Mouse (Mus musculus) midbrain, embryonic 16.5 days (tissue): ENCODE measurements around the gene Gm9913. TPM values are rescaled to one million over a fixed set of nuclear protein-coding genes. Genes with fewer than 3 reads are reported as not detected.
A peak's percentile ranks its signal among the peaks of the same experiment; 100 is the strongest.

Source experiments
- ATAC-seq: fragments of 200-750 bp; cut with Nextera tagmentation; 2 replicates; pipeline ENCODE4 v1.8.0; 2017; ENCODE audit warnings: moderate TSS enrichment
- H3K27ac ChIP-seq: fragments of 300-500 bp; sonication (generic); 2 replicates; pipeline ENCODE4 v1.5.1; 2014; ENCODE audit warnings: mild to moderate bottlenecking, low read length, mixed read lengths
- H3K27me3 ChIP-seq: fragments of 300-500 bp; sonication (generic); 2 replicates; pipeline ENCODE4 v1.6.1; 2014; ENCODE audit warnings: low read depth, low read length, mixed read lengths; ENCODE audit not compliant: control insufficient read depth, insufficient read depth
- H3K36me3 ChIP-seq: fragments of 300-500 bp; sonication (generic); 2 replicates; pipeline ENCODE4 v1.6.1; 2014; ENCODE audit warnings: mild to moderate bottlenecking, low read length, moderate library complexity, mixed read lengths; ENCODE audit not compliant: control insufficient read depth, insufficient read depth
- H3K4me1 ChIP-seq: fragments of 300-500 bp; sonication (generic); 2 replicates; pipeline ENCODE4 v1.6.1; 2014; ENCODE audit warnings: mild to moderate bottlenecking, low read length, mixed read lengths; ENCODE audit not compliant: control insufficient read depth, insufficient read depth
- H3K4me2 ChIP-seq: fragments of 300-500 bp; sonication (generic); 2 replicates; pipeline ENCODE4 v1.6.1; 2014; ENCODE audit warnings: mild to moderate bottlenecking, low read length, mixed read lengths
- H3K4me3 ChIP-seq: fragments of 300-500 bp; sonication (generic); 2 replicates; pipeline ENCODE4 v1.5.1; 2014; ENCODE audit warnings: low read depth, mild to moderate bottlenecking, low read length, moderate library complexity, mixed read lengths
- H3K9ac ChIP-seq: fragments of 300-500 bp; sonication (generic); 2 replicates; pipeline ENCODE4 v1.6.1; 2014; ENCODE audit warnings: low read depth, low read length, mixed read lengths
- H3K9me3 ChIP-seq: fragments of 300-500 bp; sonication (generic); replicated peaks from 2 replicates; pipeline ENCODE4 v1.6.1; 2014; ENCODE audit warnings: mild to moderate bottlenecking, low read length, mixed read lengths; ENCODE audit not compliant: control insufficient read depth, poor library complexity, severe bottlenecking
- WGBS: fragments of 180-500 bp; shearing (Covaris S2); extraction: QIAGEN DNeasy Blood & Tissue Kit; methylation state at CpG from one replicate; pipeline ENCODE4 v1.1.7; 2014; 5-methylcytosine and 5-hydroxymethylcytosine counted together
- polyA plus RNA-seq: library from polyadenylated mRNA; unstranded; fragments of >200 nt; fragmentation: Nextera tagmentation; extraction: Ambion mirVana; gene quantifications from 2 replicates; pipeline ENCODE4 v1.2.1, GENCODE M21; 2015

The Gm9913 gene
- 0.09 and 0.14 TPM in 2 replicates for polyA plus RNA-seq

- Histone ChIP-seq H3K4me3 (peak within 1 kb of the TSS; percentile 59), H3K27ac (peak within 1 kb of the TSS; percentile 65), H3K36me3 (no peaks in the 10 kb centered on the region), H3K9ac (peak within 1 kb of the TSS; percentile 86), H3K4me2 (peak within 1 kb of the TSS; percentile 97), H3K9me3 (no peaks in the 10 kb centered on the region), H3K4me1 (peaks cover 13% of the 10 kb centered on the region), H3K27me3 (no peaks in the 10 kb centered on the region)
- peak; percentile 57; the same call in 1 of the 2 replicates for ATAC-seq
- 1% methylated on average over 28 of the region's 45 CpGs for WGBS
Observed at GRCm38 (mm10) chr2:125505006-125505745, at the start of gene Gm9913. Gene Gm9913, plus strand, starts transcription at chr2:125505089.

GRCm38 (mm10) chr2:125456059-125456789 lies 48.7 kb upstream of the Gm9913 start:
- Histone ChIP-seq H3K9me3 (no peaks in the 10 kb centered on the region), H3K27me3 (no peaks in the 10 kb centered on the region), H3K36me3 (no peaks in the 10 kb centered on the region), H3K4me2 (no peak overlapping the region), H3K4me1 (peaks cover 10% of the 10 kb centered on the region; the same call in 1 of the 2 replicates), H3K27ac (no peak overlapping the region), H3K4me3 (no peak overlapping the region), H3K9ac (no peak overlapping the region)
- 83% methylated on average over 15 of the region's 15 CpGs for WGBS
- no peak for ATAC-seq

GRCm38 (mm10) chr2:125459087-125459486 lies 45.8 kb upstream of the Gm9913 start:
- Histone ChIP-seq H3K4me2 (no peak overlapping the region), H3K27ac (no peak overlapping the region), H3K9ac (no peak overlapping the region), H3K36me3 (no peaks in the 10 kb centered on the region), H3K4me1 (no peaks in the 10 kb centered on the region), H3K9me3 (no peaks in the 10 kb centered on the region), H3K27me3 (no peaks in the 10 kb centered on the region), H3K4me3 (no peak overlapping the region)
- ATAC-seq: no peak
- 79% methylated on average over 3 of the region's 3 CpGs for WGBS

- no peak for ATAC-seq
- WGBS: 86% methylated on average over 6 of the region's 6 CpGs
- Histone ChIP-seq H3K9me3 (no peaks in the 10 kb centered on the region), H3K9ac (no peak overlapping the region), H3K4me1 (no peaks in the 10 kb centered on the region), H3K4me2 (no peak overlapping the region), H3K4me3 (no peak overlapping the region), H3K27ac (no peak overlapping the region), H3K27me3 (no peaks in the 10 kb centered on the region), H3K36me3 (peaks cover 5% of the 10 kb centered on the region; the same call in 1 of the 2 replicates)
Observed at GRCm38 (mm10) chr2:125464036-125464435, 40.9 kb upstream of the Gm9913 start.

GRCm38 (mm10) chr2:125470553-125471295 lies 34.2 kb upstream of the Gm9913 start:
- no peak overlapping the region for H3K27ac ChIP-seq
- no peak overlapping the region for H3K4me3 ChIP-seq
- 69% methylated on average over 8 of the region's 8 CpGs for WGBS
- no peaks in the 10 kb centered on the region for H3K4me1 ChIP-seq
- no peak overlapping the region for H3K4me2 ChIP-seq
- no peak overlapping the region for H3K9ac ChIP-seq
- no peaks in the 10 kb centered on the region for H3K9me3 ChIP-seq
- no peaks in the 10 kb centered on the region for H3K27me3 ChIP-seq
- H3K36me3 ChIP-seq: peaks cover 5% of the 10 kb centered on the region; the same call in 1 of the 2 replicates
- ATAC-seq: no peak

GRCm38 (mm10) chr2:125471721-125472120 lies 33.2 kb upstream of the Gm9913 start:
- ATAC-seq: no peak
- WGBS: 87% methylated on average over 4 of the region's 4 CpGs
- H3K9ac ChIP-seq: no peak overlapping the region
- H3K4me2 ChIP-seq: no peak overlapping the region
- H3K4me1 ChIP-seq: no peaks in the 10 kb centered on the region
- H3K4me3 ChIP-seq: no peak overlapping the region
- 0 out of 2 replicates have a peak, but pooled peaks cover under 1% of the 10 kb centered on the region for H3K36me3 ChIP-seq
- H3K27me3 ChIP-seq: no peaks in the 10 kb centered on the region
- H3K9me3 ChIP-seq: no peaks in the 10 kb centered on the region
- no peak overlapping the region for H3K27ac ChIP-seq

GRCm38 (mm10) chr2:125473228-125473627 lies 31.7 kb upstream of the Gm9913 start:
- H3K36me3 ChIP-seq: no peaks in the 10 kb centered on the region
- no peak overlapping the region for H3K9ac ChIP-seq
- no peak overlapping the region for H3K4me3 ChIP-seq
- no peaks in the 10 kb centered on the region for H3K27me3 ChIP-seq
- H3K4me2 ChIP-seq: no peak overlapping the region
- no peaks in the 10 kb centered on the region for H3K4me1 ChIP-seq
- 83% methylated on average over 2 of the region's 2 CpGs for WGBS
- no peaks in the 10 kb centered on the region for H3K9me3 ChIP-seq
- H3K27ac ChIP-seq: no peak overlapping the region
- ATAC-seq: no peak

GRCm38 (mm10) chr2:125474690-125475089 lies 30.2 kb upstream of the Gm9913 start:
- ATAC-seq: no peak
- 73% methylated on average over 5 of the region's 5 CpGs for WGBS
- H3K27me3 ChIP-seq: no peaks in the 10 kb centered on the region

More at GRCm38 (mm10) chr2:125474690-125475089, 30.2 kb upstream of the Gm9913 start:
- Histone ChIP-seq H3K4me2 (no peak overlapping the region), H3K36me3 (no peaks in the 10 kb centered on the region), H3K4me3 (no peak overlapping the region), H3K27ac (no peak overlapping the region), H3K4me1 (no peaks in the 10 kb centered on the region), H3K9me3 (no peaks in the 10 kb centered on the region), H3K9ac (no peak overlapping the region)
